Mouse (Mus musculus) stomach, embryonic 16.5 days (tissue): ENCODE results near the gene Tns1. TPM values are rescaled to one million over a fixed set of nuclear protein-coding genes. Genes with fewer than 3 reads are reported as not detected.
A peak's percentile ranks its signal among the peaks of the same experiment; 100 is the strongest.

Experiments used
- ATAC-seq: fragments of 200-750 bp; cut with Nextera tagmentation; 2 replicates; pipeline ENCODE4 v1.8.0; 2017; ENCODE audit warnings: moderate number of reproducible peaks, moderate TSS enrichment; ENCODE audit not compliant: insufficient read depth, low FRiP score
- H3K27ac ChIP-seq: fragments of 300-500 bp; sonication (generic); 2 replicates; pipeline ENCODE4 v1.5.1; 2014; ENCODE audit warnings: low read length
- H3K27me3 ChIP-seq: fragments of 300-500 bp; sonication (generic); 2 replicates; pipeline ENCODE4 v1.6.1; 2014; ENCODE audit warnings: low read length, control low read depth, mixed read lengths; ENCODE audit not compliant: control insufficient read depth, insufficient read depth
- H3K36me3 ChIP-seq: fragments of 300-500 bp; sonication (generic); 2 replicates; pipeline ENCODE4 v1.6.1; 2014; ENCODE audit warnings: low read length; ENCODE audit not compliant: control insufficient read depth, insufficient read depth
- H3K4me1 ChIP-seq: fragments of 300-500 bp; sonication (generic); 2 replicates; pipeline ENCODE4 v1.6.1; 2014; ENCODE audit warnings: low read length, control low read depth, mixed read lengths; ENCODE audit not compliant: control insufficient read depth, insufficient read depth
- H3K4me2 ChIP-seq: fragments of 300-500 bp; sonication (generic); 2 replicates; pipeline ENCODE4 v1.6.1; 2014; ENCODE audit warnings: low read depth, low read length, mixed read lengths
- H3K4me3 ChIP-seq: fragments of 300-500 bp; sonication (generic); replicated peaks from 2 replicates; pipeline ENCODE4 v1.5.1; 2014; ENCODE audit warnings: mild to moderate bottlenecking, low read length
- H3K9ac ChIP-seq: fragments of 300-500 bp; sonication (generic); 2 replicates; pipeline ENCODE4 v1.6.1; 2014; ENCODE audit warnings: low read length
- H3K9me3 ChIP-seq: fragments of 300-500 bp; sonication (generic); replicated peaks from 2 replicates; pipeline ENCODE4 v1.6.1; 2016; ENCODE audit warnings: low read length, control low read depth; ENCODE audit not compliant: control insufficient read depth
- WGBS: fragments of 180-500 bp; shearing (Covaris S2); extraction: QIAGEN DNeasy Blood & Tissue Kit; methylation state at CpG from one replicate; pipeline ENCODE4 v1.1.7; 2014; 5-methylcytosine and 5-hydroxymethylcytosine counted together
- polyA plus RNA-seq: library from polyadenylated mRNA; unstranded; fragments of >200 nt; fragmentation: Nextera tagmentation; extraction: Ambion mirVana; gene quantifications from 2 replicates; pipeline ENCODE4 v1.2.1, GENCODE M21; 2015

The Tns1 gene
- polyA plus RNA-seq, 1 experiment from 2014 or later, result 45.0 TPM

DNA sequence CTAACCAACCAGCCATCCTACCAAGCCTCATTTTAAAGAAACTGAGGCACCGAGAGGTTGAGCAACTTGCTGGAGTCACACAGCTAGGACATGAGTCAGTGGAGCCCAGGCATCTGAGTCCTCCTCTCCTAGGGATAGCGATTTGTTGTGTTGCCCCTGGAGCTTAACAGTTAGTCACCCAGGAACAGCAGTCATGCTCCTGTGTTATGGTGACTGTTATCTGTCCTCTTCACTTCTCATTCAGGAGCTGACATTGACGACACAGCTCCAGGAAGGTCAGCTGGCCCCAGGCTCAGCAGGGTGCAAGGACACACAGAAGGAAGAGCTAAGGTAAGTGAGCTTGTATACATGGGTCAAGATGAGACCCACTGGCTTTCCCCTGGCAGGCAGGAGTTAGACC, 28.5 kb downstream of the Tns1 start:
- H3K27me3 ChIP-seq, result peaks cover 16% of the 10 kb centered on the region
- no peaks in the 10 kb centered on the region for H3K9me3 ChIP-seq
- no peak overlapping the region for H3K4me3 ChIP-seq
- H3K4me2 ChIP-seq, result no peak overlapping the region
- no peak for ATAC-seq
- peaks cover 28% of the 10 kb centered on the region for H3K4me1 ChIP-seq
- no peak overlapping the region for H3K9ac ChIP-seq
- WGBS, result 53% methylated on average over 3 of the region's 3 CpGs
- H3K36me3 ChIP-seq, result no peaks in the 10 kb centered on the region
- no peak overlapping the region for H3K27ac ChIP-seq

DNA sequence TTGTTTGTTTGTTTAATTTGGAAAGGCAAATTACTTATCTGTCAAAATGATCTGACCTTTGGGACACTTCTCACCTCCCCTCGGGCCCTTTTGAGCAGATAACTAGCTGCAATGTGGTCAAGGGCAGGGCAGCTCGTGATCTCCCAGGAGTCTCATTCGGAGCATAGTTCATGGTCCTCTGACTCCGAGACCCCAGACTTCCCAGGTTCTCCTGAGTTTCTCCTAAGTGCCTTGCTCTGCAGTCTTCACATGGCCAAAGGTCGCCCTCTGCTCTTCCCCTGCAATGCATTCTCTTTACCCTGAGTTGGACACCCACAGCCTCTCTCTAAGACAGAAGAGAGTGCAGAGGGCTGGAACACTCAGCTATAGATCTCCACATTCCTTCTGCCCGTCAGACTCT, 29.0 kb downstream of the Tns1 start:
- Histone ChIP-seq H3K4me2 (no peak overlapping the region), H3K36me3 (no peaks in the 10 kb centered on the region), H3K27me3 (peaks cover 16% of the 10 kb centered on the region), H3K27ac (no peak overlapping the region), H3K4me3 (no peak overlapping the region), H3K4me1 (peaks cover 31% of the 10 kb centered on the region), H3K9ac (no peak overlapping the region), H3K9me3 (no peaks in the 10 kb centered on the region)
- ATAC-seq, result no peak
- 50% methylated on average over 6 of the region's 6 CpGs for WGBS

DNA sequence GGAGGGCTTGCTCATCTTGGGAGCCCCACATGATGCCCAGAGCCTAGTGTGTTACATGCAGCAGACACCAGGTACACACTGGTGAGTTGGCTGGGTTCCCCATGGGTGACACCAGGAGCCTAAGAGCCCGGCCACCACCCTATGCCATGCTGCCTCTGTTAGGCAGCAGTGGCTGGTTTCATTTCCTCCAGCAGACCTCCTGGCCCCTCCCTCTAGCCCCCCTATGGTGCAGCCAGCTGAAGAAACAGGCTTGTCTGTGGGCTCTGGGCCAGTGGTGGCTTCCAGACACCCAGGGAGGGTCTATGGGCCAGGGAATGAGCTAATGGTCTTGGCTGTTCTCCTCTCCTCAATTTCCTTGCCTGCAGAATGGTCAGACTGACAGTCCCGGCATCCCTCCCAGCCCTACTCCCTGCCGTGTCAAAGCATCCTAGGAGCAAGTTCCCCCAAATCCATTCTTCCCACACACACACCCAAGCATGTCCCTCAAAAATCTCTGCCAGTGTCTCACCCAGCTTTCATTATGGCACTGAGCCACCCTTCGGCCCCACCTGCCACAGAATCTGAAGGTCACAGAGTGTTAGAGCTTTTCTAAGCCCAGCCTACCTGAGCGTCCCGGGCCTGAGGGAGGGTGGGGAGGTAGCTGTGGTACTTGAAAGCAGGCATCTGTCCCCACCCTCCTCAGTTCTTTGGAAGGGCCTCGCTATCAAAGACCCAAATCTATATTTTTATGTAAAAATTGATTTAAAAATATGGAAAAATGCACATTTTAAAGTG, 29.6 kb downstream of the Tns1 start:
- peak; percentile 27; the same call in 1 of the 2 replicates for ATAC-seq
- H3K4me1 ChIP-seq, result peaks cover 34% of the 10 kb centered on the region
- 41% methylated on average over 7 of the region's 7 CpGs for WGBS
- H3K4me2 ChIP-seq, result no peak overlapping the region
- H3K27ac ChIP-seq, result no peak overlapping the region
- H3K9ac ChIP-seq, result 0 out of 2 replicates have a peak overlapping the region, but pooled peaks have one; percentile 16
- no peaks in the 10 kb centered on the region for H3K36me3 ChIP-seq
- H3K27me3 ChIP-seq, result peaks cover 16% of the 10 kb centered on the region
- H3K4me3 ChIP-seq, result no peak overlapping the region
- H3K9me3 ChIP-seq, result no peaks in the 10 kb centered on the region

DNA sequence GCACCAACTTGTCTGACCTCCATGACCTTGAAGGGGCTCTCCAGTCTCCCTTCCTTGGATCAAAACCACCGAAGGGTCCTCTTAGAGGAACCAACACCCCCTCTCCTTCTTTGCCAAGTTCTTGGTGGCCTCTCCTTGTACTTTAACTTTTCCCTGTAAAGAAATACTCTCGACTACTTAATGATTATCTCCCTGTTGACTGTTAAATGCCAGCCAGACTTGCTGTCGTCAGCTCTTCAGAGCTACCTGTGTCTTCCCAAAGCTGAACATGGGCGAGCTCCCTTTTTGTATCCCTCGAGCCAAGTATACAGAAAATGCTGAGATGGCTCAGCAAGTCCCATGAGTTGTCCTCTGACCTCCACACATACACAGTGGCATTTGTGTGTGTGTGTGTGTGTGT, 30.8 kb downstream of the Tns1 start:
- H3K4me1 ChIP-seq, result peaks cover 26% of the 10 kb centered on the region
- no peak overlapping the region for H3K27ac ChIP-seq

DNA sequence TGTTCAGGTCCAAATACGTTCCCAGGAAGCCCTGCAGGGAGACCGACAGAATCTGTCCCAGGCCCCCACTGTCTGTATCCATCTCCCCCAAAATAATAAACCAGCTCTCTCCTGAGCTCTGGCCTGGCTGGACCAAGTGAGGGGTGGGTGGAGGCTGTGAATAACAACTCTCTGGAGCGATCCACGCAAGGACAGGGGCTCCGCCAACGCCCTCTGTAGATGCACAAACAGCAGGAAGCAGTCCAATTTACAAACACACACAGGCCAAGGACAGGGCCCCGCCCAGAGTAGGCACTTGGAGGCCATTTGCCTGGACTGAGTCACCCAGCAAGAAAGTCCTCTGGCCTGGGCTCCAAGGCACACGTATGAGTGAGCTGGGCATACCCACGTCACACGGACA, 32.0 kb downstream of the Tns1 start:
- H3K27me3 ChIP-seq, result peaks cover 16% of the 10 kb centered on the region
- no peak overlapping the region for H3K4me2 ChIP-seq
- H3K4me1 ChIP-seq, result peaks cover 22% of the 10 kb centered on the region
- WGBS, result 55% methylated on average over 10 of the region's 10 CpGs
- peak overlapping the region; percentile 84; the same call in 1 of the 2 replicates for H3K27ac ChIP-seq
- no peaks in the 10 kb centered on the region for H3K9me3 ChIP-seq
- H3K4me3 ChIP-seq, result no peak overlapping the region
- H3K9ac ChIP-seq, result 0 out of 2 replicates have a peak overlapping the region, but pooled peaks have one; percentile 18
- no peaks in the 10 kb centered on the region for H3K36me3 ChIP-seq
- ATAC-seq, result peak; percentile 61

More for the DNA sequence above, 30.8 kb downstream of the Tns1 start:
- no peak overlapping the region for H3K4me3 ChIP-seq
- 78% methylated on average over 5 of the region's 5 CpGs for WGBS
- H3K4me2 ChIP-seq, result no peak overlapping the region
- H3K36me3 ChIP-seq, result no peaks in the 10 kb centered on the region
- peaks cover 16% of the 10 kb centered on the region for H3K27me3 ChIP-seq
- no peak overlapping the region for H3K9ac ChIP-seq
- no peak for ATAC-seq
- no peaks in the 10 kb centered on the region for H3K9me3 ChIP-seq

DNA sequence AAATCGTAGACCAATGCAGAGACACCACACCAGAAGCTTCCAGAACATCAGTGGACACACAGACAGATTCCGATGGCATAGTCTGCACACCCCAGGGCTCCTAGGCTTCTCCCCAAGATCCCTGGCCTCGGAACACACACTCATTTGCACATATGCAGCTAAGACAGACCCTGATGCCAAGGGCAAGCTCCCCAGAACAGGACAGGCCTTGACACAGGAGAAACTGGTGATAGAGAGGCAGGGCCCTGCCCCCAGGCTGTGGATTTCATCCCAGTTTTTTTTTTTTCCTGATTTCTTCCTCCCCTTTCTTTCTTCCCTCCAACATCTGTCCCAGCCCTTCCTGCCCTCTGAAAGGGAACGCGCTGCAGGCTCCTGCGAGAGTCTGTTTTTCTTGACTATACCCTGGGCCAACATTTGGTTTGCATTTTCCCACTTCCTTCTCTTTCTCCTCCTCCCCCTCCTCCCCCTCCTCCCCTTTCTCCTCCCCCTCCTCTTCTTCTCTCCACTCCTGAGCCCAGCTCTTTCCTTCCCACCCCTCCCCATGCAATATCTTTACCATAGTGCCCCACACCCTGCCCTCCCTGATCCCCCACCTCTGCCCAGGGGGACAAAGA, 32.5 kb downstream of the Tns1 start:
- no peaks in the 10 kb centered on the region for H3K36me3 ChIP-seq
- H3K9me3 ChIP-seq, result no peaks in the 10 kb centered on the region
- WGBS, result 26% methylated on average over 6 of the region's 6 CpGs
- peak; percentile 7; the same call in 1 of the 2 replicates for ATAC-seq
- peak overlapping the region; percentile 84 for H3K27ac ChIP-seq
- peaks cover 16% of the 10 kb centered on the region for H3K27me3 ChIP-seq
- H3K4me3 ChIP-seq, result no peak overlapping the region
- H3K4me2 ChIP-seq, result peak overlapping the region; percentile 28
- H3K4me1 ChIP-seq, result peaks cover 22% of the 10 kb centered on the region
- peak overlapping the region; percentile 44 for H3K9ac ChIP-seq

DNA sequence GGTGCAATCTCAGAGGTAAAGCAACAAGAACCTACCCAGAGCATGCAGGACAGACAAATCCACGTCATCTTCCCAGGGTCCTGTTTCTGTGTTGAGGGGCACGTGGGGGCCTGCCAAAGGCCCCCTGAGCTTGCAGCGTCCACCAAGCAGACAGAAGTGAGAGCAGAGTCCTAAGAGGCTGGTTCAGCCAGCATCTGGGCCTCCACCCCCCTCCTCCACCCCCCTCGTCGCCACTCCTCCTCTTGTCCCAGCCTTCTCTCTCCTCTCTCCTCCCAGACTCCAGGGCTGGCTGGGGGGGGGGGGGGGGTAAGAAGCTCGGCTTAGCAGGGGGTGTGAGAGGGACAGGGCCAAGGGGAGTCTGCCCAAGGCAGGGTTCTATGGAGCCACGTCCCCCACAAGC, 33.1 kb downstream of the Tns1 start:
- H3K27me3 ChIP-seq, result peaks cover 10% of the 10 kb centered on the region
- H3K4me1 ChIP-seq, result peaks cover 22% of the 10 kb centered on the region
- H3K4me3 ChIP-seq, result peak overlapping the region; percentile 26
- H3K36me3 ChIP-seq, result no peaks in the 10 kb centered on the region
- WGBS, result 29% methylated on average over 7 of the region's 7 CpGs
- peak overlapping the region; percentile 68 for H3K9ac ChIP-seq
- ATAC-seq, result peak; percentile 67
- peak overlapping the region; percentile 84 for H3K27ac ChIP-seq
- no peaks in the 10 kb centered on the region for H3K9me3 ChIP-seq
- peak overlapping the region; percentile 28 for H3K4me2 ChIP-seq

DNA sequence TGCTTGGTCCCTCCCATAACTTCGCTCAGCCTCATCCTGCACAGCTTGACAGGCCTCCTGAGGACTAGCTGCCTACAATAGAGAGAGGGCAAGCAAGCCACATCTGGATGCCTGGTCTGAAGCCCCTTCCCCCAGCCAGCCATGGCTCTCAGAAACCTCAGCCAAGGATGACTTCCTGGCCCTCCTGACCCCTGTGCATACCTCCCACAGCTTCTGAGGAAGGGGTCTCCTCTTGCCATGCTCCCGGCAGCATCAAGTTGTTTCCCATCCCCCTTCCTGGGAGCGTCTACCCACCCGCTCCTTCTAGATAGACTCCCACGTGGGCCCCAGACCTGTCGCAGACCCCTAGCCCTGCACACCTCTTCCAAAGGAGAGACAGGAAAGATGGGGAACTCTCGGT, 33.9 kb downstream of the Tns1 start:
- ATAC-seq, result no peak
- Histone ChIP-seq H3K4me2 (peak overlapping the region; percentile 28), H3K4me1 (peaks cover 22% of the 10 kb centered on the region), H3K9me3 (no peaks in the 10 kb centered on the region), H3K36me3 (no peaks in the 10 kb centered on the region), H3K27me3 (peaks cover 2% of the 10 kb centered on the region; the same call in 1 of the 2 replicates), H3K27ac (no peak overlapping the region), H3K9ac (peak overlapping the region; percentile 68), H3K4me3 (peak overlapping the region; percentile 26)
- WGBS, result 48% methylated on average over 7 of the region's 7 CpGs

DNA sequence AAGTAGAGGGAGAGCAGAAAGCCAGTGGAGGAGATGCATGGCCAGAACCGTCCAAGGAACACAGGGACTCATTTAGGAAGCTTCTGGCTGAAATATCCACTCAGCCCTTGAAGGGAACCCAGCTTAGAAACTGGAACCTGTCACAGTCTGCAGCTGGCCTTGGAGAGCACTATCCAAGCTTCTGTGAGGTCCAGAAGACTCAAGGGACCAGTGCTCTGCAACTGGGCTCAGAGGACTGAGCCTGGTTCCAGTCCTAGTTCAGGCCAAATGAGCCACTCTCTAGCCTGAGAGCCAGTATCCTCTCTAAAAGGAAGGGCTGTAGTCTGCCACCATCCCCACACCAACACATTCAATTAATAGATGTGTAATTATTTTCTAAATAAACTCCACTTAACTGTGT, 35.7 kb downstream of the Tns1 start:
- Histone ChIP-seq H3K27me3 (no peaks in the 10 kb centered on the region), H3K4me1 (peaks cover 32% of the 10 kb centered on the region), H3K9ac (no peak overlapping the region), H3K4me3 (no peak overlapping the region), H3K9me3 (no peaks in the 10 kb centered on the region), H3K27ac (no peak overlapping the region), H3K36me3 (no peaks in the 10 kb centered on the region), H3K4me2 (no peak overlapping the region)
- WGBS, result 61% methylated on average over 1 of the region's 1 CpGs
- ATAC-seq, result no peak
